Mouse (Mus musculus) layer of hippocampus, adult 9-11 months (tissue): ENCODE measurements around the gene Ncf2.

Source experiments
- DNase-seq: peaks from one replicate; pipeline ENCODE4 v3.0.0; 2022

The Ncf2 gene

GRCm38 (mm10) chr1:152832316-152832715, 32.3 kb downstream of the Ncf2 start:
- DNase-seq: no peak

GRCm38 (mm10) chr1:152835061-152835460, 35.1 kb downstream of the Ncf2 start:
- DNase-seq: no peak

GRCm38 (mm10) chr1:152838026-152838702, 38.2 kb downstream of the Ncf2 start:
- DNase-seq: no peak

GRCm38 (mm10) chr1:152838841-152839240, 38.8 kb downstream of the Ncf2 start:
- DNase-seq: peak; percentile 78

- DNase-seq: no peak
Measured at GRCm38 (mm10) chr1:152840343-152840742, 40.3 kb downstream of the Ncf2 start.

- no peak for DNase-seq
Measured at GRCm38 (mm10) chr1:152841057-152841456, 41.1 kb downstream of the Ncf2 start.

GRCm38 (mm10) chr1:152844634-152845033, 44.6 kb downstream of the Ncf2 start:
- no peak for DNase-seq

GRCm38 (mm10) chr1:152845211-152845730, 45.3 kb downstream of the Ncf2 start:
- no peak for DNase-seq

- DNase-seq: no peak
Measured at GRCm38 (mm10) chr1:152846856-152847255, 46.9 kb downstream of the Ncf2 start.

- DNase-seq: no peak
Measured at GRCm38 (mm10) chr1:152869901-152870300, 69.9 kb downstream of the Ncf2 start.

- no peak for DNase-seq
Measured at GRCm38 (mm10) chr1:152871031-152871430, 71.0 kb downstream of the Ncf2 start.
